Mouse (Mus musculus): ENCODE measurements around the gene Lin9. TPM values are rescaled to one million over a fixed set of nuclear protein-coding genes. Genes with fewer than 3 reads are reported as not detected.
"Not testable (repeated sequence)": the region's sequence is repeated elsewhere in the genome, so short reads cannot be mapped to it uniquely, and the experiment has no call there.

Gene Lin9
- polyA plus RNA-seq, 1 experiment from 2014 or later, result 18.6 TPM

DNA sequence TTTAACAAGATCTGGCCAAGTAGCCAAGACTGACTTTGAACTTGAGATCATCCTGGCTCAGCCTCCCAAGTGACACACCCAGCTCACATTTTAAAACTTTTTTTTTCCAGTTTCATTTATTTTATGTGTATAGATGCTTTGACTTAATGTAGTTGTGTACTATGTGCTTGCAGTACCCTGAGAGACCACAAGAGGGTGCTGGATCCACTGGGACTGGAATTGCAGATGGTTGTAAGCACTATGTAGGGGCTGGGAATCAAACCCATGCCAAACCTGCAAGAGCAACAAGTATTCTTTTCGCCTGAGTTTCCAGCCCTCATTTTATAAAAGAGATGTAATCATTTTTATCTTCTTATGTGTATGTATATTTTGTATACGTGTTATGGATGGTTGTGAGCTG, 17.0 kb upstream of the Lin9 start:
- Histone ChIP-seq H3K9me3 (ENCODE audit: low read length) (peaks cover 8% of the 10 kb centered on the region), H3K4me2 (replicated peaks; ENCODE audit: low read depth, low read length) (no peak overlapping the region), H3K4me3 (ENCODE audit: low read length) (no peak overlapping the region), H3K27ac (ENCODE audit: low read length) (no peak overlapping the region), H3K36me3 (ENCODE audit: insufficient read depth, low read length) (no peaks in the 10 kb centered on the region), H3K27me3 (ENCODE audit: insufficient read depth, low read length) (no peaks in the 10 kb centered on the region), H3K9ac (replicated peaks; ENCODE audit: low read length) (no peak overlapping the region), H3K4me1 (ENCODE audit: insufficient read depth, low read length) (0 out of 2 replicates have a peak, but pooled peaks cover 5% of the 10 kb centered on the region)
- ATAC-seq (ENCODE audit: low FRiP score, low TSS enrichment), result no peak
- 93% methylated on average over 2 of the region's 2 CpGs for WGBS

DNA sequence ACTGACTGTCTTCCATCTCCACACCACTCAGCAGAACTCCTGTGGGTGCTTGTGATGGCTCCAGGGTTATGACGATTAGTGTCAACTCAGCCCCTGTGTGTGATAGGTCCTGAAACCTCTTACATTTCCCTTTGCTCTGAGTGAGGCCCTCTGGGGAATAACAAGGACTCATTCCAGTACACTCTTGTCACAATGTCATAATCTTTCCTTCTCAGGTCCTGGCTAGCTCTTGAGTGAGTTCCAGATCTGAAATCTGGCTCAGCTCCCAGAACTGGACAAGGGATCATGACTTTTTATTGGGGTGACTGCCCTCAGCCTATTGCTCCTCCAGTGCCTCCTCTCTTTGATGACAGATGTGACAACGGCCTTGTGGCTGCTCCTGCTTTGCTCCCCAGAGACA, 14.8 kb upstream of the Lin9 start:
- H3K9me3 ChIP-seq (ENCODE audit: low read length), result peaks cover 8% of the 10 kb centered on the region
- H3K4me1 ChIP-seq (ENCODE audit: insufficient read depth, low read length), result 0 out of 2 replicates have a peak, but pooled peaks cover 5% of the 10 kb centered on the region
- H3K27ac ChIP-seq (ENCODE audit: low read length), result no peak overlapping the region
- 37% methylated on average over 2 of the region's 2 CpGs for WGBS
- no peaks in the 10 kb centered on the region for H3K27me3 ChIP-seq (ENCODE audit: insufficient read depth, low read length)
- H3K36me3 ChIP-seq (ENCODE audit: insufficient read depth, low read length), result no peaks in the 10 kb centered on the region
- H3K4me3 ChIP-seq (ENCODE audit: low read length), result no peak overlapping the region
- no peak overlapping the region for H3K9ac ChIP-seq (replicated peaks; ENCODE audit: low read length)
- no peak overlapping the region for H3K4me2 ChIP-seq (replicated peaks; ENCODE audit: low read depth, low read length)
- peak; percentile 71 for ATAC-seq (ENCODE audit: low FRiP score, low TSS enrichment)

DNA sequence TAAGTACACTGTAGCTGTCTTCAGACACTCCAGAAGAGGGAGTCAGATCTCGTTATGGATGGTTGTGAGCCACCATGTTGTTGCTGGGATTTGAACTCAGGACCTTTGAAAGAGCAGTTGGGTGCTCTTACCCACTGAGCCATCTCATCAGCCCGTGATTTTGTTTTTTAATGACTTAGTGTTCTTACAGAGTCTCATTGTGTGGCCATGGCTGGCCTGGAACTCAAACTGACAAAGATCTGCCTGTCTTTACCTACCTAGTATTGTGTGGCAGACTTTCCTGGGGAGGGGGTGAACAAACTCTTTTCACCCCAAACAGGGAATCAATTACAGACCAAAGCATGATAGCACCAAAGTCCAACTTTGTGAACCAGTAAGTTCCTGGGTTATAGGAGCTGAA, 3.2 kb upstream of the Lin9 start:
- H3K4me3 ChIP-seq (ENCODE audit: low read length); H3K27me3 ChIP-seq (ENCODE audit: insufficient read depth, low read length); H3K9ac ChIP-seq (replicated peaks; ENCODE audit: low read length); H3K4me2 ChIP-seq (replicated peaks; ENCODE audit: low read depth, low read length); H3K36me3 ChIP-seq (ENCODE audit: insufficient read depth, low read length); H3K27ac ChIP-seq (ENCODE audit: low read length); ATAC-seq (ENCODE audit: low FRiP score, low TSS enrichment); H3K9me3 ChIP-seq (ENCODE audit: low read length): not testable (repeated sequence)
- peaks cover 23% of the 10 kb centered on the region for H3K4me1 ChIP-seq (ENCODE audit: insufficient read depth, low read length)
- WGBS, result 93% methylated on average over 2 of the region's 2 CpGs

DNA sequence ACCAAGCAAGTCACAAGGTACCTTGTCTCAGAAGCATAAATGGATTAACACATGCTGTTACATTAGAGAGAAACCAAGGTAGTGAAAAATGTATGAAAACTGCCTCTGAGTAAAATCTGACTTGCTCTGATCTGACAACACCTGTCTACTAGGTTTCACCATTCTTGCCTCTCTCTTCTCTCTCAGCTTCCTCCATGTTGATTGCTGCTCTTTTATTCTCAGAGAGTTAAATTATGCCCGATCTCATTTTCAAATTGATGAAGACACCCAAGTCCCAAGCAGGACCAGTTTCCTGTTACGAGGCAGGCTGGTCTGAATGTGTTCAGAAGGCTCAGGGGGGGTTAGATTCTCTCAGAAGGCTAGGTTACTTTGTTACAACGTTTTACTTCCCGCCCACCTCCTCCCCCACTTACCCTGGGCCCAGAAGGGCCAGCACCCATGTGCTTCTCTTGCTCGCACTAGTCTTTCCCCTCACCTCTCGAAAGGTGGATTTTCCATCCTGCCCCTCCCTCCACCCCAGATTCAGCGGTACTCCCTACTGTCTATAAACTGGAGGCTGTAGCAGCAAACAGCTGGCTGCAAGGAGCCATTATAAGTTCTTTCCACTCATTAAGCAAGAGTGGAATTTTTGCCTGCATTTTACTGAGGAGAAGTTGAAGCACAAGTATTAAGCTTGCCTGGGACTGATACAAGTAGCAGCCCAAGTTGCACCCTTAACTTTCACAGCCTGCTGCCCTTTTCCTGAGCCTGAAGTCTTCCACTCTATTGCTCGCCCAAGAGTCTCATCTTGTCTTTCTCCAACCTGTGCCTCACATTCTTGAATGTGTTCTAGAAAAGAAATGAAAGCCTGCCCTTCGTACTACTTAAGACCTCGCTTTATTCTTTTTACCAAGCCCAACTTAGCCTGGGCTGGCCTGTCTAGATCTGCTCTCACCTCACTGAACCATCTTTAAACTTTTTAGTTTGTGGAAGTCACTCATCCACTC, 1.2 kb upstream of the Lin9 start:
- no peaks in the 10 kb centered on the region for H3K27me3 ChIP-seq (ENCODE audit: insufficient read depth, low read length)

DNA sequence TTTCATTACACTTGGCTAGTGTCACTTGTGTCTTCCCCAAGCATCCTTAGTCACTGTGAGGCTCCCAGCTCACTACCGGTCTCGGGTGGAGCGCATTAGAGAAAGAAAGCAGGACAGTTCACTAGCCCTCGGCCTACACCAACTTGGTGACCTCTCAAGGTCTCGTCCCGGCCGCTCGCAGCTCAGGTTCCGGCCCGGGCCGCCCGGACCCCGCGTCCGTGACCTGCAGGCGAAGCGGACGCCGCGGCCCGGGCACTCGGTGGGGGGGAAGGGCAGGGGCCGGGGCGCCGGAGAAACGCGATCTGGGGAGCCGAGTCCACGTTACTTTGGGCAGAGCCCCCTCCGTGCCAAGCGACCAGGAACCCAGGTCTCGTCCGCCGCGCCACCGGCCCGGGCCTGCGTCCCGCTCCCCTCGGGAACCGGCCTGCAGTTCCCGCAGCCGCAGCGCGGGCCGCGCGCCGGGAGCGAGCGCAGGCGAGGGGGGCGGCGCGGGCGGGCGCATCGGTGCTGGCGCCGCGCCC, 285 bp upstream of the Lin9 start:
- Histone ChIP-seq H3K27ac (ENCODE audit: low read length) (peak overlapping the region; percentile 94), H3K9me3 (ENCODE audit: low read length) (no peaks in the 10 kb centered on the region), H3K9ac (replicated peaks; ENCODE audit: low read length) (peak overlapping the region; percentile 99), H3K36me3 (ENCODE audit: insufficient read depth, low read length) (0 out of 2 replicates have a peak, but pooled peaks cover 4% of the 10 kb centered on the region), H3K4me3 (ENCODE audit: low read length) (peak overlapping the region; percentile 99), H3K27me3 (ENCODE audit: insufficient read depth, low read length) (no peaks in the 10 kb centered on the region), H3K4me1 (ENCODE audit: insufficient read depth, low read length) (peaks cover 30% of the 10 kb centered on the region), H3K4me2 (replicated peaks; ENCODE audit: low read depth, low read length) (peak overlapping the region; percentile 68)
- under 1% methylated on average over 61 of the region's 61 CpGs for WGBS
- peak; percentile 60 for ATAC-seq (ENCODE audit: low FRiP score, low TSS enrichment)

More for the DNA sequence above, 1.2 kb upstream of the Lin9 start:
- peak overlapping the region; percentile 94 for H3K27ac ChIP-seq (ENCODE audit: low read length)
- H3K36me3 ChIP-seq (ENCODE audit: insufficient read depth, low read length), result 0 out of 2 replicates have a peak, but pooled peaks cover 4% of the 10 kb centered on the region
- peak overlapping the region; percentile 68 for H3K4me2 ChIP-seq (replicated peaks; ENCODE audit: low read depth, low read length)
- peak overlapping the region; percentile 99 for H3K9ac ChIP-seq (replicated peaks; ENCODE audit: low read length)
- peaks cover 30% of the 10 kb centered on the region for H3K4me1 ChIP-seq (ENCODE audit: insufficient read depth, low read length)
- H3K9me3 ChIP-seq (ENCODE audit: low read length), result no peaks in the 10 kb centered on the region
- 39% methylated on average over 10 of the region's 10 CpGs for WGBS
- H3K4me3 ChIP-seq (ENCODE audit: low read length), result peak overlapping the region; percentile 99
- no peak for ATAC-seq (ENCODE audit: low FRiP score, low TSS enrichment)

DNA sequence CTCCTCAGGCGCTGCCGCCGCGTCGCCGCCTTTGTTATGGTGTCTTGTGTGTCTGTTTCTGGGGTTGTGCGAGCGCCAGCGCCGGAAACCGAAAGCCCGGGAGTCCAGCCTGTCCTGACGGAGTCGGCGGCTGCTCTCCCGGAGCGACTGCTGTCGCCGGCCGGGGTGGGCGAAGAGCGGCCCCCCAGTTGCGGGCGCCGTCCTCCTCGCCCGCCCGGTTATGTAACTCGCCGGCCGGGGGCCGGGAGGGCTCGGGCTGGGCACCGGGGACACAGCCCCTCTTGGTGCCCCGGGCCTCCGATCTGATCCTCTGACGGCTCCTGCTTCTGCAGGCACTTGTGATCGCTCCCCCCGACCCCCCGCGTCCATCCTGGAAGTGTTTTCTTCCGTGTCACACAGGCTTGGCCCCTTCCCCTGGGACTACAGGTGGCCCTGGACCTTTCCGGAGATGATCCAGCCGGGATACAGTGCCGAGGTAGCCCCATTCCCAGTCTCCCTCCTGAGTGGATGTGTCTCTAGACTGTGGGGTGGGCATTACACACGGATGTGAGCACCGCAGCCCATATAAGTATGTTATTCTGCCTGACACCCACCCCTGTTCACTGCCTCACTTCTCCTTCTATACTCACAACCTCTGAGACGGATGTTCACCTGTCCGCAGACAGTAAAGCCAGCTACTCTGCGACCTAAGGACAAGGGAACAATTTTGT, 723 bp downstream of the Lin9 start:
- Histone ChIP-seq H3K27me3 (ENCODE audit: insufficient read depth, low read length) (no peaks in the 10 kb centered on the region), H3K4me1 (ENCODE audit: insufficient read depth, low read length) (peaks cover 39% of the 10 kb centered on the region), H3K4me2 (replicated peaks; ENCODE audit: low read depth, low read length) (peak overlapping the region; percentile 79), H3K9ac (replicated peaks; ENCODE audit: low read length) (peak overlapping the region; percentile 99), H3K9me3 (ENCODE audit: low read length) (no peaks in the 10 kb centered on the region), H3K36me3 (ENCODE audit: insufficient read depth, low read length) (0 out of 2 replicates have a peak, but pooled peaks cover 4% of the 10 kb centered on the region), H3K27ac (ENCODE audit: low read length) (peak overlapping the region; percentile 94), H3K4me3 (ENCODE audit: low read length) (peak overlapping the region; percentile 99)
- WGBS, result 3% methylated on average over 46 of the region's 50 CpGs
- peak; percentile 68 for ATAC-seq (ENCODE audit: low FRiP score, low TSS enrichment)

DNA sequence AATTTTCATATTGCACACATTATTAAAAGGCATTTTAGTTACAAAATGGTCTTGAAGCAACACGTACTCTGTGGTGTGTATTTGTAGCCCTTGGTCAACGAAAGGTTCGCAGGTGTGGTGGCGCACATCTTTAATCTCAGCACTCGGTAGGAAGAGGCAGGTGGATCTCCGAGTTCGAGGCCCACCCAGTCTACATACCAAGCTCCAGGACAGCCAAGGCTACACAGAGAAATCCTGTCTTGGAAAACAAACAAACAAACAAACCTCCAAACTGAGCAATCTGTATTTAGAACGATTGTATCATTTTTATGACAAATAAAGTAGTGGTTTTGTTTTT, 1.2 kb downstream of the Lin9 start:
- Histone ChIP-seq H3K9ac (replicated peaks; ENCODE audit: low read length) (peak overlapping the region; percentile 99), H3K27ac (ENCODE audit: low read length) (no peak overlapping the region), H3K4me2 (replicated peaks; ENCODE audit: low read depth, low read length) (peak overlapping the region; percentile 79), H3K36me3 (ENCODE audit: insufficient read depth, low read length) (0 out of 2 replicates have a peak, but pooled peaks cover 4% of the 10 kb centered on the region), H3K9me3 (ENCODE audit: low read length) (no peaks in the 10 kb centered on the region), H3K4me3 (ENCODE audit: low read length) (peak overlapping the region; percentile 99), H3K4me1 (ENCODE audit: insufficient read depth, low read length) (peaks cover 40% of the 10 kb centered on the region), H3K27me3 (ENCODE audit: insufficient read depth, low read length) (no peaks in the 10 kb centered on the region)
- 69% methylated on average over 8 of the region's 8 CpGs for WGBS
- ATAC-seq (ENCODE audit: low FRiP score, low TSS enrichment), result no peak

DNA sequence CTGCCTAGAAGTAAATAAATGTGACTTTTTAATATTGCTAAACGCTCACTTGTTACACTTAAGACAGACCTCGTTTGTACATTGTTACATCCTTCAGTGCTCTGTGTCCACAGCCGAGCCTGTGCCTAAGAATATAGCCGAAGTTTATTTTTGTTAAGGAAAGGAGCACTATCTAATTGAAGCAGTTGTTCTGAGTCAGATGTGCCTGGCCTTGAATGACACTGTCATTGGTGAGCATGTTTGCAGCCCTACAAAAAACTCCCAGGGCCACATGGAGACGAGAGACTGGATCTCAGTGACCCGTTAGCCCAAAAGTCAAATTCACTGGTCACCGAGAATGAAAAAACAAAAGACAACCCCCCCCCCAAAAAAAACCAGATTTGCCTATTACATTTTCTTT, 50.3 kb downstream of the Lin9 start:
- Histone ChIP-seq H3K9me3 (ENCODE audit: low read length) (no peaks in the 10 kb centered on the region), H3K36me3 (ENCODE audit: insufficient read depth, low read length) (peaks cover 19% of the 10 kb centered on the region), H3K4me2 (replicated peaks; ENCODE audit: low read depth, low read length) (no peak overlapping the region), H3K9ac (replicated peaks; ENCODE audit: low read length) (no peak overlapping the region), H3K4me3 (ENCODE audit: low read length) (no peak overlapping the region), H3K27ac (ENCODE audit: low read length) (no peak overlapping the region), H3K4me1 (ENCODE audit: insufficient read depth, low read length) (peaks cover under 1% of the 10 kb centered on the region; the same call in 1 of the 2 replicates), H3K27me3 (ENCODE audit: insufficient read depth, low read length) (peaks cover 6% of the 10 kb centered on the region)
- WGBS, result 90% methylated on average over 7 of the region's 7 CpGs
- ATAC-seq (ENCODE audit: low FRiP score, low TSS enrichment), result no peak

DNA sequence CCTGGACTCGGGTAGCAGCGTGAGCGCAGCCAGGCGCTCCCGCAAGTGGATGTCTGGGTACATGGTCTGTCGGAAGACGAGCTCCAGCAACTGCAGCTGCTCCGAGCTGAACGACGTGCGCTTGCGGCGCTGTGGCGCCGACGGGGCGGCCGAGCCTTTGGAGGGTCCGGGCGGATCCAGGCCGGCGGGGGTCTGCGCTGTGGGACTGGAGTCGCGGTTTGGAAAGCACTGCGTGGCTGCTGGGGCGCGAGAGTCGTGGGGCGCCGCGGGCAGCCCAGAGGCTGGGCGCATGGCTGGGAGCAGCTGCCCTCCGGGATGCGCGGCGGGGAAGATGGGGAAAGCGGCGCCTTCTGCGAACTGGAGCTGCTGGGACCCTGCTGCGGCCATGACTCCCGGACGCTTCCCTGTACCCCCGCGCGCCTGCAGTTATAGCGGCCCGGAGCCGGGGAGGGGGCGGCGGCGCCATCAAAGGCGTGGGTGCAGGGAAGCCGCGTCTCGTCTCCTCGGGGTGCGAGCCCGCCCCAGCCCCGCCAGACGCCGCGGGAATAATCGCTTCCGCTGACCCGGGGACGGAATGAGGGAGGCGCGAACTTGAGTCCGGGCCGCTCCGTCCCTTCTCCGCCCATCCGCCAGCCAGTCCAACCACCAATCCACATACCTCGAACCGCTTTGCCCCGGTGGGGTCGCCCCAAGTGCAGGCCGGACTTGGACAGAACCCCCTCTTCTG, 55.8 kb downstream of the Lin9 start, which contains the start of gene Mixl1:
Gene Mixl1, minus strand, starts transcription at position 409 of the 727 bp plus-strand sequence.
- Histone ChIP-seq H3K4me3 (ENCODE audit: low read length) (peak within 1 kb of the TSS; percentile 56), H3K9me3 (ENCODE audit: low read length) (no peaks in the 10 kb centered on the region), H3K4me1 (ENCODE audit: insufficient read depth, low read length) (peaks cover 8% of the 10 kb centered on the region), H3K36me3 (ENCODE audit: insufficient read depth, low read length) (no peaks in the 10 kb centered on the region), H3K27me3 (ENCODE audit: insufficient read depth, low read length) (peaks cover 33% of the 10 kb centered on the region), H3K4me2 (replicated peaks; ENCODE audit: low read depth, low read length) (peak within 1 kb of the TSS; percentile 70), H3K27ac (ENCODE audit: low read length) (no peak within 1 kb of the TSS), H3K9ac (replicated peaks; ENCODE audit: low read length) (peak within 1 kb of the TSS; percentile 53)
- ATAC-seq (ENCODE audit: low FRiP score, low TSS enrichment), result peak; percentile 57
- under 1% methylated on average over 79 of the region's 79 CpGs for WGBS

Data from kidney, embryonic 16.5 days (tissue).